Mouse (Mus musculus) olfactory bulb, adult 2 months (tissue): ENCODE results near the gene Pla2g3. TPM values are rescaled to one million over a fixed set of nuclear protein-coding genes. Genes with fewer than 3 reads are reported as not detected.

Experiments used
- H3K27ac ChIP-seq: fragments of 200-500 bp; 2 replicates; pipeline ENCODE4 v1.5.1; 2012; ENCODE audit warnings: low read depth, low read length; ENCODE audit not compliant: insufficient read depth
- H3K4me1 ChIP-seq: fragments of 200-500 bp; 2 replicates; pipeline ENCODE4 v1.6.1; 2012; ENCODE audit warnings: low read length; ENCODE audit not compliant: control insufficient read depth, insufficient read depth
- H3K4me3 ChIP-seq: fragments of 200-500 bp; 2 replicates; pipeline ENCODE4 v1.5.1; 2012; ENCODE audit warnings: mild to moderate bottlenecking, low read depth, low read length, moderate library complexity; ENCODE audit not compliant: insufficient read depth
- CTCF ChIP-seq: fragments of 200-500 bp; IDR thresholded peaks from 2 replicates; pipeline ENCODE4 v1.5.1; 2012; ENCODE audit warnings: low read depth, mild to moderate bottlenecking, low read length, moderate library complexity; ENCODE audit not compliant: insufficient read depth
- POLR2A ChIP-seq: fragments of 200-500 bp; IDR thresholded peaks from 2 replicates; pipeline ENCODE4 v1.6.1; 2012; ENCODE audit warnings: mild to moderate bottlenecking, low read depth, low read length, moderate library complexity; ENCODE audit not compliant: insufficient read depth
- WGBS: fragments of 180-500 bp; shearing (Covaris S2); methylation state at CpG from one replicate; pipeline ENCODE4 v1.1.7; 2018; 5-methylcytosine and 5-hydroxymethylcytosine counted together
- polyA plus RNA-seq: library from polyadenylated mRNA; stranded (reverse); fragments of >200 nt; gene quantifications from 2 replicates; pipeline ENCODE4 v1.2.4, GENCODE M21; 2012; ENCODE audit warnings: low replicate concordance; ENCODE audit not compliant: missing spikeins, insufficient read depth, insufficient read length

Pla2g3 gene
- polyA plus RNA-seq, 1 experiment: not detected

DNA sequence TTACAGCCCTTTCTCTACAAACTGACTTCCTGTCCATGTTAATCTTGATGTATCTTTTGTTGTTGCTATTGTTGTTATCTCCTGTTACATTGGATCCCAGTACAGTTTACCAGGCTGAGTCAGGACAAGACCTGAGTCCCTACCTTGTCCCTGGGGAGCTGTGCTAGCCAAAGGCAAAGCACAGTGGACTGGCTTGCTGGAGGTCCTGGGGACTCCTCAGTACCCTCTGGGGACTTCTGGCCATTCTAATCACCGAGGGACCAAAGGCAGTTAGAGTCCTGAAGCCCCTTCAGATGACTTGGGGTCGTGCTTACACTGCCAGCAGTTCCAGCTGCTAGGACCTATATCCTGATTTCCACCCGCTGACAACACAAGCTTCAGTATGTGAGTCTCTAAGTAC, 33.6 kb upstream of the Pla2g3 start:
- H3K27ac ChIP-seq: no peak overlapping the region
- no peak for TF ChIP-seq POLR2A
- TF ChIP-seq CTCF: no peak
- no peak overlapping the region for H3K4me3 ChIP-seq
- 96% methylated on average over 3 of the region's 3 CpGs for WGBS
- peaks cover 6% of the 10 kb centered on the region; the same call in 1 of the 2 replicates for H3K4me1 ChIP-seq

DNA sequence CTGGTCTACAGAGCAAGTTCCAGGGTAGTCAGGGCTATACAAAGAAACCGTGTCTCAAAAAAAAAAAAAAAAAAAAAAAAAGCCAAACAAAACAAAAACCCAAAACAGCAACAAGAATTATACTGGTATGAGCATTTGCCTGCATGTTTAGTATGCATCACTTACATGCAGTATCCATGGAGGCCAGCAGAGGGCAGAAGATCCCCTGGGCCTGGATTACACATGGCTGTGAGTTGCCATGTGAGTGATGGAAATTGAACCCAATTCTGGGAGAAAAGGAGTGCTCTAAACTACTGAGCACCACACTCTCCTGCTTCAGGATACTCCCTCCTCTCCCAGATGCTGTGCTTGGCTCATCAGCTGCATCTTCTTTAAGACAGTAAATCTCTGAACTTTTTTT, 31.7 kb upstream of the Pla2g3 start:
- Histone ChIP-seq H3K27ac (no peak overlapping the region), H3K4me1 (peaks cover 4% of the 10 kb centered on the region; the same call in 1 of the 2 replicates), H3K4me3 (no peak overlapping the region)
- WGBS: 14% methylated on average over 1 of the region's 1 CpGs
- TF ChIP-seq POLR2A: no peak

DNA sequence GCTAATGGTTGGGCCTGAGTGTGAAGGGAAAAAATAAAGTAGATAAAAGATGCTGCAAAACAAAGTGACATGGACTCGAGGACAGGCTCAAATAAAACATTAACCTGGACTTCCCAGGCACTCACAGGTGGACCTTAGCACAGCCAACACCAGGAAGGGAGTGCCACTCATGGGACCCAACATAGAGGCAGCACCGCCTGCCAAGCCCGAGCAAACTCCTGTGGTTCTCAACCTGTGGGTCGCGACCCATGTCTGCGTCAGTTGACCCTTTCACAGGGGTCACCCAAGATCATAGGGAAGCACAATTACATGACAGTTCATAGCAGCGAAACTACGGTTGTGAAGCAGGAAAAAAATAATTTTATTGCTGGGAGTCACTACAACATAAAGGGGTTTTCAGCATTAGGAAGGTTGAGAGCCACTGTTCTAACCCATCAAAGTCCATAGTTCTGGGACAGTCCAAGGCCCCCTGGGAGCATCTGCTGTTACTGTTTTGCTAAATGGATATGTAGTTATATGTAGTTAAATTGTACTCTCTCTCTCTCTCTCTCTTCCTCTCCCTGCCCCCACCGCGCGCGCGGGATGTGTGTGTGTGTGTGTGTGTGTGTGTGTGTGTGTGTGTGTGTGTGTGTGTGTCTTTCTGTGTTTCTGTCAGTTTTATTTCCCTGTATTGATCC, 29.5 kb upstream of the Pla2g3 start:
- H3K4me1 ChIP-seq: peaks cover under 1% of the 10 kb centered on the region; the same call in 1 of the 2 replicates
- no peak overlapping the region for H3K4me3 ChIP-seq
- 84% methylated on average over 13 of the region's 13 CpGs for WGBS
- TF ChIP-seq CTCF (no peak), POLR2A (no peak)
- H3K27ac ChIP-seq: no peak overlapping the region

DNA sequence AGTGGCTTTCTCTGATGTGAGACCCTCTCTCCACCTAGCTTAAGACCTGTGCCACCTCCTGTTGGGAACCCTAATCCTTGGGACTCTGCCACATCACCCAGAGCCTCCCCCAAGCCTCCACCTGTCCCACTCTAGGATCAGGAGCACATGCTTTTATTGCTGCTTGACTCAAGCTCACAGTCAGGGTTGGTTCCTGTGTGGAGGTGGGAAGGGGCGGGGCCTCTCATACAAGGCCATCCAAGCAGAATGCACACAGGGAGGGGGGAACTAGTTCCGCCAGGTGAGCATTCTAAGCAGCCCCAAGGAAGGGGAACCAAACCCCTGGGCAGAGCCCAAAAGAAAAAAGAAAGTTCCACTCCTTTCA, 29.0 kb upstream of the Pla2g3 start:
- no peak overlapping the region for H3K4me3 ChIP-seq
- WGBS: 84% methylated on average over 2 of the region's 2 CpGs
- TF ChIP-seq POLR2A: no peak
- no peak for TF ChIP-seq CTCF

DNA sequence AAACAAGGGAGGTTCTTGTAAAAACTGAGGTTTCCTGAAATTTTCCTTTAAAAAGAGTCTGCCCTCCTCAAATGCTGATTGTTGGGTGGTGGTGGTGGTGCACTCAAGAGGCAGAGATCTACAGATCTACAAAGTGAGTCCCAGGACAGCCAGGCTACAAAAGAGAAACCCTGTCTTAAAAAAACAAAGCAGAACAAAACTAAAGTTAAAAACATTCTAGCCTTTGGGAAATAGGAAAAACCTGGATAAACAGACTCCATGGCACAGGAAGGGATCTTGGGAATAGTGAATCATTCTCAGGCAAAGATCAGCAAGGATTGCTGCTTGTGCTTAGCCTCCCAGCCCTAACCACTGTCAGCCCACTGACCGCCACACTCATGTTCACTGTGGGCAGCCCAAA, 25.2 kb upstream of the Pla2g3 start:
- Histone ChIP-seq H3K4me1 (no peaks in the 10 kb centered on the region), H3K4me3 (no peak overlapping the region), H3K27ac (no peak overlapping the region)
- TF ChIP-seq CTCF: no peak
- 100% methylated on average over 1 of the region's 1 CpGs for WGBS

More for the DNA sequence above, 29.0 kb upstream of the Pla2g3 start:
- H3K4me1 ChIP-seq: no peaks in the 10 kb centered on the region
- H3K27ac ChIP-seq: no peak overlapping the region

DNA sequence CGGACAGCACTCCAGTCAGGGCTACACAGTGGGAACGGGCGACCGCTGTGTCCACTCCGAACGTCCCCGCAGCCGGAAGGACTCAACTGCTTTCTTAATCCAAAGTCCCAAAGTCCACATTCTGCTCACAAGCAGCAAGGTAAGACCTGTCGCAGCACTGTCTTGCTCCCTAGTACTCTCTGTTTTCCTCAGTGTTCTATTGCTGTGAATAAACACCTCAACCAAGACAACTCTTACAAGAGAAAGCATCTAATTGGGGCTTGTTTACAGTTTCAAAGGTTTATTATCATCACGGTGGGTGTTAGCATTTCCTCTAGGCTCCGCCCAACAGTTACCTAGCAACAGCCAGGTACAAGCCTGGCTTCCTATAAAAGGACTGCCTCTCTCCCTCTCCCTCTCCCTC, 16.6 kb upstream of the Pla2g3 start:
- WGBS: 34% methylated on average over 11 of the region's 11 CpGs
- Histone ChIP-seq H3K4me3 (no peak overlapping the region), H3K27ac (no peak overlapping the region), H3K4me1 (no peaks in the 10 kb centered on the region; the same call in 1 of the 2 replicates)
- TF ChIP-seq CTCF: no peak
- TF ChIP-seq POLR2A: no peak

DNA sequence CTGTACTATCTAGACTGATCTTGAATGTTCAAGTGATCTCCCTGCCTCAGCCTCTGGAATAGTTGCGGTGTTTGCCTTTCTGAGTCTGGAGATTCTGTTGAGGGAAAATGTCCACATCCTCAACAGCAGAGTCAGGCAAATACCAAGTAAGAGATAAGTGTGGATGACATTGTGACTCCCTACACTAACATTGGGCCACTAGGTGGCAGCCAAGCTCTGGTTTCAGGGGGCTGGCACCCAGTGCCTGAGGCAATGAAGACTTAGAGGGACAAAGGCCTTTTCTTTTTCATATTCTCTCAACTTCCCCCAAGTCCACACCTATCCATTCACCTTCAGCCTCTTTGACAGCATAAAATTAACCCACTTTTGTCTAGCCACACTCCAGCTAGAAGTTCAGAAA, 15.6 kb upstream of the Pla2g3 start:
- Histone ChIP-seq H3K27ac (no peak overlapping the region), H3K4me1 (no peaks in the 10 kb centered on the region; the same call in 1 of the 2 replicates), H3K4me3 (no peak overlapping the region)
- WGBS: 38% methylated on average over 1 of the region's 1 CpGs
- TF ChIP-seq CTCF (peak; percentile 45), POLR2A (no peak)

DNA sequence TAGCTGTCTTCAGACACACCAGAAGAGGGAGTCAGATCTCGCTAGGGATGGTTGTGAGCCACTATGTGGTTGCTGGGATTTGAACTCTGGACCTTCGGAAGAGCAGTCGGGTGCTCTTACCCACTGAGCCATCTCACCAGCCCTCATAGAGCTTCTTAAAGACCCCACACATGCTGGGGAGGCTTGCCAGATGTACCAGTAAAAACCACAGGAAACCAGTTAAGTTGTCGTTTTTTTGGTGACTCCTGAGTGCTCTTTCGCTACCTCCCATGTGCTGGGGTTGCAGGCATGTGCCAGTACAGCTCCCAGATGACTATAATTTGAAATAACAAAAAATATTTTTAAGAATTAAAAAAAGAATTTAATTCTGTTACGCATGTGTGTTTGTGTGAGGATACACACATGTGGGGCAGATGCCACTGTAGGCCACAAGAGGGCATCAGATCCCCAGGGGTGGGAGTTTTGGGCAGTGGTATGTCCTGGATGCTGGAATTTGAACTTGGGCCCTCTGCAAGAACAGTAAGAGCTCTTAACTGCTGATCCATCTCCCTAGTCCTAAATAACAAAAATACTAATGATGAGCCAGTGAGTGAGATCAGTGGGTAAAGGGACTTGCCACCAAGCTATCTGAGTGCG, 13.5 kb upstream of the Pla2g3 start:
- WGBS: 92% methylated on average over 7 of the region's 7 CpGs
- Histone ChIP-seq H3K4me1 (peaks cover 4% of the 10 kb centered on the region; the same call in 1 of the 2 replicates), H3K27ac (no peak overlapping the region), H3K4me3 (no peak overlapping the region)
- no peak for TF ChIP-seq CTCF
- TF ChIP-seq POLR2A: no peak

DNA sequence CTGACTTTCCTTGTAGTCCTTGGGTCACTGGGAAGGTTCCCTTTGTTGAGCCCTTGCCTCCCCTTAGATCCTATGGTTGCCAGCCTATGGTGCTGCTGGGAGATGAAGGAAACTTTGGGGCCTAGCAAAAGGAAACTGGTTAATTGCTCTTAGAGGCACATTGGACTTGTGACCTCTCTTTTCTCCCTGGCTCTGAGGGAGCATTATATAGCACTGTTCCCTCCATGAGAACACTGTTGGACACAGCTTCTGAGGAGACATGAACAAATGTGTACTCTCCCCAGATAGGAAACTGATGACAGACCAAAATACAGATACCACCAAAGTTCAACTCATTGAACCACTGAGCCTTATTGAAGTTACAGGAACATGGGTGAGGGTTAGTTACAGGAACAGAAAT, 12.6 kb upstream of the Pla2g3 start:
- no peak overlapping the region for H3K4me3 ChIP-seq
- TF ChIP-seq POLR2A: no peak
- H3K4me1 ChIP-seq: peaks cover 4% of the 10 kb centered on the region; the same call in 1 of the 2 replicates
- no peak overlapping the region for H3K27ac ChIP-seq
